Mouse (Mus musculus) midbrain, embryonic 13.5 days (tissue): ENCODE measurements at regions not wholly inside any gene's neighbourhood (a gene's known extent, or its start where the extent isn't known, plus 50 kb on each side); places are given as distances from the start of the nearest gene placed in this dataset.

Source experiments
- ATAC-seq: fragments of 200-750 bp; cut with Nextera tagmentation; 2 replicates; pipeline ENCODE4 v1.8.0; 2017; ENCODE audit warnings: mild to moderate bottlenecking, moderate TSS enrichment, moderate library complexity
- H3K27ac ChIP-seq: fragments of 300-500 bp; sonication (generic); 2 replicates; pipeline ENCODE4 v1.5.1; 2015; ENCODE audit warnings: inconsistent platforms, mild to moderate bottlenecking, moderate library complexity
- H3K27me3 ChIP-seq: fragments of 300-500 bp; sonication (generic); 2 replicates; pipeline ENCODE4 v1.6.1; 2015; ENCODE audit warnings: mild to moderate bottlenecking, inconsistent platforms
- H3K36me3 ChIP-seq: fragments of 300-500 bp; sonication (generic); 2 replicates; pipeline ENCODE4 v1.6.1; 2015; ENCODE audit warnings: mild to moderate bottlenecking, inconsistent platforms
- H3K4me1 ChIP-seq: fragments of 300-500 bp; sonication (generic); replicated peaks from 2 replicates; pipeline ENCODE4 v1.6.1; 2015; ENCODE audit warnings: inconsistent platforms
- H3K4me2 ChIP-seq: fragments of 300-500 bp; sonication (generic); replicated peaks from 2 replicates; pipeline ENCODE4 v1.6.1; 2015; ENCODE audit warnings: moderate library complexity, mild to moderate bottlenecking, inconsistent platforms
- H3K4me3 ChIP-seq: fragments of 300-500 bp; sonication (generic); replicated peaks from 2 replicates; pipeline ENCODE4 v1.5.1; 2015; ENCODE audit warnings: mild to moderate bottlenecking, inconsistent platforms
- H3K9ac ChIP-seq: fragments of 300-500 bp; sonication (generic); replicated peaks from 2 replicates; pipeline ENCODE4 v1.6.1; 2015; ENCODE audit warnings: mild to moderate bottlenecking, inconsistent platforms
- H3K9me3 ChIP-seq: fragments of 300-500 bp; sonication (generic); 2 replicates; pipeline ENCODE4 v1.6.1; 2016; ENCODE audit warnings: mild to moderate bottlenecking, inconsistent platforms
- WGBS: fragments of 180-500 bp; shearing (Covaris S2); methylation state at CpG from one replicate; pipeline ENCODE4 v1.1.7; 2015; 5-methylcytosine and 5-hydroxymethylcytosine counted together

- Histone ChIP-seq H3K27ac (peak overlapping the region; percentile 7; the same call in 1 of the 2 replicates), H3K4me2 (no peak overlapping the region), H3K36me3 (no peaks in the 10 kb centered on the region), H3K27me3 (peaks cover 5% of the 10 kb centered on the region; the same call in 1 of the 2 replicates), H3K9ac (0 out of 2 replicates have a peak overlapping the region, but pooled peaks have one; percentile 20), H3K4me1 (peaks cover 12% of the 10 kb centered on the region), H3K9me3 (peaks cover 11% of the 10 kb centered on the region), H3K4me3 (no peak overlapping the region)
- 47% methylated on average over 13 of the region's 13 CpGs for WGBS
- peak; percentile 73; the same call in 1 of the 2 replicates for ATAC-seq
Observed at GRCm38 (mm10) chr2:166237554-166238269, 82.2 kb upstream of the Sulf2 start.

- H3K36me3 ChIP-seq, result no peaks in the 10 kb centered on the region
- H3K27ac ChIP-seq, result no peak overlapping the region
- H3K4me2 ChIP-seq, result no peak overlapping the region
- ATAC-seq, result no peak
- peaks cover 11% of the 10 kb centered on the region for H3K9me3 ChIP-seq
- H3K27me3 ChIP-seq, result peaks cover 5% of the 10 kb centered on the region; the same call in 1 of the 2 replicates
- H3K4me3 ChIP-seq, result no peak overlapping the region
- H3K4me1 ChIP-seq, result peaks cover 12% of the 10 kb centered on the region
- no peak overlapping the region for H3K9ac ChIP-seq
- WGBS, result 94% methylated on average over 5 of the region's 5 CpGs
Observed at GRCm38 (mm10) chr2:166236102-166236501, 80.6 kb upstream of the Sulf2 start.

GRCm38 (mm10) chr2:166234579-166235212 is 79.2 kb upstream of the Sulf2 start:
- ATAC-seq, result no peak
- H3K4me1 ChIP-seq, result peaks cover 12% of the 10 kb centered on the region
- H3K4me2 ChIP-seq, result no peak overlapping the region
- H3K27me3 ChIP-seq, result peaks cover 12% of the 10 kb centered on the region
- no peaks in the 10 kb centered on the region for H3K9me3 ChIP-seq
- no peaks in the 10 kb centered on the region for H3K36me3 ChIP-seq
- WGBS, result 89% methylated on average over 7 of the region's 7 CpGs
- H3K27ac ChIP-seq, result no peak overlapping the region
- H3K4me3 ChIP-seq, result no peak overlapping the region
- no peak overlapping the region for H3K9ac ChIP-seq

GRCm38 (mm10) chr2:166233246-166233645 is 77.8 kb upstream of the Sulf2 start:
- Histone ChIP-seq H3K4me2 (no peak overlapping the region), H3K4me1 (peaks cover 10% of the 10 kb centered on the region), H3K9ac (no peak overlapping the region), H3K36me3 (no peaks in the 10 kb centered on the region), H3K27ac (no peak overlapping the region), H3K4me3 (no peak overlapping the region), H3K9me3 (no peaks in the 10 kb centered on the region), H3K27me3 (peaks cover 14% of the 10 kb centered on the region)
- ATAC-seq, result no peak
- 95% methylated on average over 1 of the region's 1 CpGs for WGBS

- ATAC-seq, result no peak
- H3K4me3 ChIP-seq, result no peak overlapping the region
- no peaks in the 10 kb centered on the region for H3K36me3 ChIP-seq
- peaks cover 17% of the 10 kb centered on the region for H3K27me3 ChIP-seq
- H3K9ac ChIP-seq, result no peak overlapping the region
- WGBS, result 71% methylated on average over 3 of the region's 3 CpGs
- no peaks in the 10 kb centered on the region for H3K9me3 ChIP-seq
- H3K4me1 ChIP-seq, result peaks cover 4% of the 10 kb centered on the region
- H3K4me2 ChIP-seq, result no peak overlapping the region
- no peak overlapping the region for H3K27ac ChIP-seq
Observed at GRCm38 (mm10) chr2:166232376-166232775, 76.9 kb upstream of the Sulf2 start.

- H3K4me2 ChIP-seq, result no peak overlapping the region
- H3K4me1 ChIP-seq, result peaks cover 13% of the 10 kb centered on the region; the same call in 1 of the 2 replicates
- no peak overlapping the region for H3K4me3 ChIP-seq
- H3K27me3 ChIP-seq, result peaks cover 17% of the 10 kb centered on the region
- H3K27ac ChIP-seq, result no peak overlapping the region
- H3K36me3 ChIP-seq, result no peaks in the 10 kb centered on the region
- H3K9ac ChIP-seq, result no peak overlapping the region
- WGBS, result 84% methylated on average over 6 of the region's 6 CpGs
- H3K9me3 ChIP-seq, result no peaks in the 10 kb centered on the region
- no peak for ATAC-seq
Observed at GRCm38 (mm10) chr2:166230617-166231016, 75.2 kb upstream of the Sulf2 start.

- Histone ChIP-seq H3K27me3 (peaks cover 20% of the 10 kb centered on the region), H3K36me3 (no peaks in the 10 kb centered on the region), H3K9ac (no peak overlapping the region), H3K4me1 (peaks cover 13% of the 10 kb centered on the region; the same call in 1 of the 2 replicates), H3K27ac (no peak overlapping the region), H3K4me2 (no peak overlapping the region), H3K4me3 (no peak overlapping the region), H3K9me3 (no peaks in the 10 kb centered on the region)
- 83% methylated on average over 6 of the region's 6 CpGs for WGBS
- ATAC-seq, result no peak
Observed at GRCm38 (mm10) chr2:166228356-166228755, 72.9 kb upstream of the Sulf2 start.

GRCm38 (mm10) chr2:166227496-166227895 is 72.0 kb upstream of the Sulf2 start:
- peaks cover 29% of the 10 kb centered on the region for H3K27me3 ChIP-seq
- no peak overlapping the region for H3K4me2 ChIP-seq
- 57% methylated on average over 5 of the region's 5 CpGs for WGBS
- H3K4me1 ChIP-seq, result peaks cover 13% of the 10 kb centered on the region; the same call in 1 of the 2 replicates
- H3K4me3 ChIP-seq, result no peak overlapping the region
- H3K9me3 ChIP-seq, result no peaks in the 10 kb centered on the region
- no peak overlapping the region for H3K9ac ChIP-seq
- ATAC-seq, result no peak
- H3K36me3 ChIP-seq, result no peaks in the 10 kb centered on the region
- no peak overlapping the region for H3K27ac ChIP-seq

- Histone ChIP-seq H3K27me3 (peaks cover 30% of the 10 kb centered on the region), H3K36me3 (no peaks in the 10 kb centered on the region), H3K4me3 (no peak overlapping the region), H3K27ac (no peak overlapping the region), H3K9ac (no peak overlapping the region), H3K9me3 (no peaks in the 10 kb centered on the region), H3K4me2 (no peak overlapping the region), H3K4me1 (peaks cover 13% of the 10 kb centered on the region; the same call in 1 of the 2 replicates)
- no peak for ATAC-seq
- WGBS, result 17% methylated on average over 3 of the region's 3 CpGs
Observed at GRCm38 (mm10) chr2:166226929-166227328, 71.5 kb upstream of the Sulf2 start.

- WGBS, result 88% methylated on average over 2 of the region's 2 CpGs
- Histone ChIP-seq H3K4me3 (no peak overlapping the region), H3K9me3 (no peaks in the 10 kb centered on the region), H3K27me3 (peaks cover 30% of the 10 kb centered on the region), H3K27ac (no peak overlapping the region), H3K9ac (no peak overlapping the region), H3K4me2 (no peak overlapping the region), H3K36me3 (no peaks in the 10 kb centered on the region), H3K4me1 (peaks cover 13% of the 10 kb centered on the region; the same call in 1 of the 2 replicates)
- ATAC-seq, result no peak
Observed at GRCm38 (mm10) chr2:166226331-166226730, 70.9 kb upstream of the Sulf2 start.

GRCm38 (mm10) chr2:166225354-166225753 is 69.9 kb upstream of the Sulf2 start:
- Histone ChIP-seq H3K36me3 (no peaks in the 10 kb centered on the region), H3K4me2 (no peak overlapping the region), H3K9me3 (no peaks in the 10 kb centered on the region), H3K4me3 (no peak overlapping the region), H3K27ac (no peak overlapping the region), H3K4me1 (peaks cover 13% of the 10 kb centered on the region; the same call in 1 of the 2 replicates), H3K9ac (no peak overlapping the region), H3K27me3 (peaks cover 30% of the 10 kb centered on the region)
- no peak for ATAC-seq
- WGBS, result 92% methylated on average over 9 of the region's 9 CpGs

- H3K9me3 ChIP-seq, result no peaks in the 10 kb centered on the region
- no peak overlapping the region for H3K4me3 ChIP-seq
- no peak for ATAC-seq
- 64% methylated on average over 9 of the region's 9 CpGs for WGBS
- H3K9ac ChIP-seq, result no peak overlapping the region
- H3K36me3 ChIP-seq, result no peaks in the 10 kb centered on the region
- H3K27me3 ChIP-seq, result peaks cover 47% of the 10 kb centered on the region
- no peak overlapping the region for H3K4me2 ChIP-seq
- H3K27ac ChIP-seq, result no peak overlapping the region
- H3K4me1 ChIP-seq, result peaks cover 26% of the 10 kb centered on the region
Observed at GRCm38 (mm10) chr2:166218783-166219182, 63.3 kb upstream of the Sulf2 start.
